Mouse (Mus musculus): ENCODE results near the gene Zfp800. TPM values are rescaled to one million over a fixed set of nuclear protein-coding genes. Genes with fewer than 3 reads are reported as not detected.

The Zfp800 gene
- polyA plus RNA-seq, 1 experiment from 2014 or later, result 20.5 TPM

Other genes with a start within 250 kb of the Zfp800 start
- 336 and 392 TPM in 2 replicates for gene Arf5, start 25.6 kb upstream of the Zfp800 start, polyA plus RNA-seq (2015; fragmentation: Nextera tagmentation; extraction: Ambion mirVana)
- not detected in 2 replicates for gene Fscn3, start 29.8 kb upstream of the Zfp800 start, polyA plus RNA-seq (2015; fragmentation: Nextera tagmentation; extraction: Ambion mirVana)
- gene Gcc1, start 30.4 kb upstream of the Zfp800 start, polyA plus RNA-seq (2015; fragmentation: Nextera tagmentation; extraction: Ambion mirVana), result 10.0 and 12.5 TPM in 2 replicates
- gene Pax4, start 51.3 kb upstream of the Zfp800 start, polyA plus RNA-seq (2015; fragmentation: Nextera tagmentation; extraction: Ambion mirVana), result not detected in 2 replicates
- 77.5 and 83.3 TPM in 2 replicates for gene Snd1, start 77.1 kb upstream of the Zfp800 start, polyA plus RNA-seq (2015; fragmentation: Nextera tagmentation; extraction: Ambion mirVana)

Data from neural tube, embryonic 13.5 days (tissue).